Mouse (Mus musculus): ENCODE measurements around the gene Gm17078. TPM values are rescaled to one million over a fixed set of nuclear protein-coding genes. Genes with fewer than 3 reads are reported as not detected.
"Not testable (repeated sequence)": the region's sequence is repeated elsewhere in the genome, so short reads cannot be mapped to it uniquely, and the experiment has no call there.

The Gm17078 gene
- polyA plus RNA-seq (2014; fragmentation: Nextera tagmentation; extraction: Ambion mirVana): not detected in 2 replicates

GRCm38 (mm10) chr14:51611210-51611609, at the start of gene Gm17078:
TSS of gene Gm17078 (minus strand) at chr14:51611310.
- no peaks in the 10 kb centered on the region for H3K36me3 ChIP-seq (ENCODE audit: control insufficient read depth, insufficient read depth, low read length)
- no peaks in the 10 kb centered on the region for H3K9me3 ChIP-seq (replicated peaks; ENCODE audit: control insufficient read depth, low read length)
- H3K27ac ChIP-seq (ENCODE audit: low read depth, low read length): no peak within 1 kb of the TSS
- no peak for ATAC-seq (replicated peaks; ENCODE audit: insufficient number of reproducible peaks, low FRiP score, low TSS enrichment)
- WGBS (ENCODE audit: insufficient replicate concordance): 73% methylated on average over 1 of the region's 1 CpGs
- no peak within 1 kb of the TSS for H3K4me2 ChIP-seq
- no peak within 1 kb of the TSS for H3K9ac ChIP-seq (ENCODE audit: low read depth, low read length)
- no peak within 1 kb of the TSS for H3K4me3 ChIP-seq (ENCODE audit: low read depth, low read length)
- H3K4me1 ChIP-seq (ENCODE audit: control insufficient read depth, insufficient read depth, low read length): no peaks in the 10 kb centered on the region
- no peaks in the 10 kb centered on the region for H3K27me3 ChIP-seq (ENCODE audit: control insufficient read depth, insufficient read depth, low read length)

- WGBS (ENCODE audit: insufficient replicate concordance): 67% methylated on average over 1 of the region's 1 CpGs
- not testable (repeated sequence) for H3K4me2 ChIP-seq; ATAC-seq (replicated peaks; ENCODE audit: insufficient number of reproducible peaks, low FRiP score, low TSS enrichment); H3K9ac ChIP-seq (ENCODE audit: low read depth, low read length); H3K36me3 ChIP-seq (ENCODE audit: control insufficient read depth, insufficient read depth, low read length); H3K9me3 ChIP-seq (replicated peaks; ENCODE audit: control insufficient read depth, low read length); H3K27me3 ChIP-seq (ENCODE audit: control insufficient read depth, insufficient read depth, low read length); H3K4me3 ChIP-seq (ENCODE audit: low read depth, low read length); H3K27ac ChIP-seq (ENCODE audit: low read depth, low read length); H3K4me1 ChIP-seq (ENCODE audit: control insufficient read depth, insufficient read depth, low read length)
Measured at GRCm38 (mm10) chr14:51635566-51635965, 24.5 kb upstream of the Gm17078 start, which contains the start of gene Gm4181. TSS of gene Gm4181 (minus strand) at chr14:51635666.

GRCm38 (mm10) chr14:51632426-51632825, 21.3 kb upstream of the Gm17078 start:
- WGBS (ENCODE audit: insufficient replicate concordance): 92% methylated on average over 1 of the region's 1 CpGs
- not testable (repeated sequence) for H3K27me3 ChIP-seq (ENCODE audit: control insufficient read depth, insufficient read depth, low read length); H3K36me3 ChIP-seq (ENCODE audit: control insufficient read depth, insufficient read depth, low read length); H3K9me3 ChIP-seq (replicated peaks; ENCODE audit: control insufficient read depth, low read length); H3K9ac ChIP-seq (ENCODE audit: low read depth, low read length); H3K4me2 ChIP-seq; ATAC-seq (replicated peaks; ENCODE audit: insufficient number of reproducible peaks, low FRiP score, low TSS enrichment); H3K27ac ChIP-seq (ENCODE audit: low read depth, low read length); H3K4me1 ChIP-seq (ENCODE audit: control insufficient read depth, insufficient read depth, low read length); H3K4me3 ChIP-seq (ENCODE audit: low read depth, low read length)

GRCm38 (mm10) chr14:51592039-51592438, 19.1 kb downstream of the Gm17078 start, which contains the start of gene Gm17174:
TSS of gene Gm17174 (minus strand) at chr14:51592139.
- not testable (repeated sequence) for ATAC-seq (replicated peaks; ENCODE audit: insufficient number of reproducible peaks, low FRiP score, low TSS enrichment); H3K4me1 ChIP-seq (ENCODE audit: control insufficient read depth, insufficient read depth, low read length); H3K9ac ChIP-seq (ENCODE audit: low read depth, low read length); H3K27me3 ChIP-seq (ENCODE audit: control insufficient read depth, insufficient read depth, low read length); H3K27ac ChIP-seq (ENCODE audit: low read depth, low read length); H3K4me2 ChIP-seq; H3K4me3 ChIP-seq (ENCODE audit: low read depth, low read length); H3K9me3 ChIP-seq (replicated peaks; ENCODE audit: control insufficient read depth, low read length); H3K36me3 ChIP-seq (ENCODE audit: control insufficient read depth, insufficient read depth, low read length)
- WGBS (ENCODE audit: insufficient replicate concordance): 91% methylated on average over 4 of the region's 4 CpGs

- H3K36me3 ChIP-seq (ENCODE audit: control insufficient read depth, insufficient read depth, low read length); H3K9me3 ChIP-seq (replicated peaks; ENCODE audit: control insufficient read depth, low read length); H3K27me3 ChIP-seq (ENCODE audit: control insufficient read depth, insufficient read depth, low read length); H3K4me1 ChIP-seq (ENCODE audit: control insufficient read depth, insufficient read depth, low read length); H3K4me3 ChIP-seq (ENCODE audit: low read depth, low read length); H3K4me2 ChIP-seq; H3K27ac ChIP-seq (ENCODE audit: low read depth, low read length); ATAC-seq (replicated peaks; ENCODE audit: insufficient number of reproducible peaks, low FRiP score, low TSS enrichment); H3K9ac ChIP-seq (ENCODE audit: low read depth, low read length): not testable (repeated sequence)
- WGBS (ENCODE audit: insufficient replicate concordance): 77% methylated on average over 2 of the region's 2 CpGs
Measured at GRCm38 (mm10) chr14:51573963-51574362, 37.1 kb downstream of the Gm17078 start, which contains the start of gene Gm17175. TSS of gene Gm17175 (minus strand) at chr14:51574063.

Other genes with a start within 250 kb of the Gm17078 start
- not detected in 2 replicates for gene Gm7247, start 249.6 kb downstream of the Gm17078 start, polyA plus RNA-seq (2014; fragmentation: Nextera tagmentation; extraction: Ambion mirVana)
- not detected in 2 replicates for gene Vmn2r88, start 200.5 kb downstream of the Gm17078 start, polyA plus RNA-seq (2014; fragmentation: Nextera tagmentation; extraction: Ambion mirVana)
- gene Vmn2r89, start 159.5 kb downstream of the Gm17078 start, polyA plus RNA-seq (2014; fragmentation: Nextera tagmentation; extraction: Ambion mirVana): not detected in 2 replicates
- gene Gm5622, start 58.5 kb downstream of the Gm17078 start, polyA plus RNA-seq (2014; fragmentation: Nextera tagmentation; extraction: Ambion mirVana): 0.13 TPM in 1 of 2 replicates, not detected in the other
- gene Gm17175, start 37.2 kb downstream of the Gm17078 start, polyA plus RNA-seq (2014; fragmentation: Nextera tagmentation; extraction: Ambion mirVana): not detected in 2 replicates
- not detected in 2 replicates for gene Gm17174, start 19.2 kb downstream of the Gm17078 start, polyA plus RNA-seq (2014; fragmentation: Nextera tagmentation; extraction: Ambion mirVana)
- not detected in 2 replicates for gene Gm4181, start 24.4 kb upstream of the Gm17078 start, polyA plus RNA-seq (2014; fragmentation: Nextera tagmentation; extraction: Ambion mirVana)
- not detected in 2 replicates for gene Gm17079, start 84.2 kb upstream of the Gm17078 start, polyA plus RNA-seq (2014; fragmentation: Nextera tagmentation; extraction: Ambion mirVana)
- not detected in 2 replicates for gene Gm5800, start 105.9 kb upstream of the Gm17078 start, polyA plus RNA-seq (2014; fragmentation: Nextera tagmentation; extraction: Ambion mirVana)
- gene Ang4, start 162.3 kb upstream of the Gm17078 start, polyA plus RNA-seq (2014; fragmentation: Nextera tagmentation; extraction: Ambion mirVana): not detected in 2 replicates
- gene AY358078, start 188.7 kb upstream of the Gm17078 start, polyA plus RNA-seq (2014; fragmentation: Nextera tagmentation; extraction: Ambion mirVana): not detected in 2 replicates
- gene Ear6, start 242.4 kb upstream of the Gm17078 start, polyA plus RNA-seq (2014; fragmentation: Nextera tagmentation; extraction: Ambion mirVana): not detected in 2 replicates